Mouse (Mus musculus): ENCODE results near the gene Arhgef11. TPM values are rescaled to one million over a fixed set of nuclear protein-coding genes. Genes with fewer than 3 reads are reported as not detected.
"Not testable (repeated sequence)": the region's sequence is repeated elsewhere in the genome, so short reads cannot be mapped to it uniquely, and the experiment has no call there.

Arhgef11 gene
- polyA plus RNA-seq (2012; rRNA removed) (2.7 and 3.0 TPM in 2 replicates), polyA plus RNA-seq (2014; fragmentation: Nextera tagmentation; extraction: Ambion mirVana) (2.2 TPM in 2 replicates)

DNA sequence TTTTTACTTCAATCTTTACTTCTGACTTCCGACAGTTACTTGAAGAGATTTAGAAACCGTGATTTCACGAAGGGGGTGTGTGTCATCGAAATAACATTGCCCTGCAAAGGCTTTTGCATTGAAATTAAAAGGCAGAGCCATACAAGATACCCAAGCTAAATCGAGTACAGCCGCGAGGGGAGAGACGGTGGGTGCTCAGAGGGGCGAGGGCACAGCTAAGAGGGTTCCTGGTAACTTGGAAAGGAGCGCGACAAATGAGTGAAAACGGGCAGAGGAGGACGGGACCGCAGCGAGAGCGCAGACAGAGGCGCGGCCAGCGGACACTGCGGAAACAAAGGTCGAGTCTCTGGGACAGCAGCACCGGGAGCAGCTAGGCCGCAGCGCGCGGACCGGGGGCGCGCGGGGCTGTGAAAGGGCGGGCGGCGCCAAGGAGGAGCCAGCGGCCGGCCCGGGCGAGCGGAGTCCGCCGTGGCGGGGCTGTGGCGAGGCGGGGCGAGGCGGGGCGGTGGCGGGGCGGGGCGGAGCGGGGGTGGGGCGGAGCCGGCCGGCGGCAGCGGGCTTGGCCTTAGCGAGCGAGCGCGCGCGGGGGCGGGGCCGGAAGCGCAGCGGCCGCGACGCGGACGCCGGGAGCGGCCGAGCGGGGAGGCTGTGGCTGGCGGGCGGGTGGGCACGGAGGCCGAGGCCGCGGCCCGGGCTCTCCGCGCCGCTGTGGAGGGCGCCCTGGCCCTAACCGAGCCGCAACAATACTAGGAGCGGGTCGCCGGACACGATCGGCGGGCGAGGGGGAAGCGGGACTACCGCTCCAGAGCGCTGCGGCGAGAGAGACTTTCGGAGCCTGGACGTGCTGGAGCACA, at the start of gene Arhgef11:
Gene Arhgef11, plus strand, starts transcription at position 603 of the 854 bp plus-strand sequence.
- peak; percentile 92 for ATAC-seq (ENCODE audit: insufficient read depth)
- peak within 1 kb of the TSS; percentile 73 for H3K9ac ChIP-seq (replicated peaks)
- H3K9me3 ChIP-seq (ENCODE audit: control insufficient read depth, low read length): no peaks in the 10 kb centered on the region
- H3K4me2 ChIP-seq (ENCODE audit: low read depth): peak within 1 kb of the TSS; percentile 69
- peak within 1 kb of the TSS; percentile 65 to 76 for H3K4me3 ChIP-seq (ENCODE audit: insufficient read depth in 1 of 2, low read depth in 2 of 2, low read length in 2 of 2)
- no peaks in the 10 kb centered on the region for H3K36me3 ChIP-seq (replicated peaks; ENCODE audit: control insufficient read depth, insufficient read depth, low read depth)
- peaks cover 9% of the 10 kb centered on the region for H3K27me3 ChIP-seq (ENCODE audit: control insufficient read depth, insufficient read depth, low read length)
- peaks cover 0 to 6% of the 10 kb centered on the region in 2 experiments; a peak in 1 of 4 replicates for H3K4me1 ChIP-seq (replicated peaks; ENCODE audit: control insufficient read depth in 2 of 2, insufficient read depth in 2 of 2, low read length in 1 of 2)
- no peak within 1 kb of the TSS for H3K27ac ChIP-seq
- DNase-seq (ENCODE audit: low read depth in 3 of 3, low spot score in 3 of 3): peak; percentile 42 to 53 (median 50)
- WGBS (ENCODE audit: insufficient replicate concordance): 1% methylated on average over 88 of the region's 101 CpGs
- no peak for TF ChIP-seq CTCF (IDR thresholded peaks at IDR 0.05; ENCODE audit: low read depth)
- TF ChIP-seq EP300 (IDR thresholded peaks at IDR 0.05; ENCODE audit: low read depth): no peak

DNA sequence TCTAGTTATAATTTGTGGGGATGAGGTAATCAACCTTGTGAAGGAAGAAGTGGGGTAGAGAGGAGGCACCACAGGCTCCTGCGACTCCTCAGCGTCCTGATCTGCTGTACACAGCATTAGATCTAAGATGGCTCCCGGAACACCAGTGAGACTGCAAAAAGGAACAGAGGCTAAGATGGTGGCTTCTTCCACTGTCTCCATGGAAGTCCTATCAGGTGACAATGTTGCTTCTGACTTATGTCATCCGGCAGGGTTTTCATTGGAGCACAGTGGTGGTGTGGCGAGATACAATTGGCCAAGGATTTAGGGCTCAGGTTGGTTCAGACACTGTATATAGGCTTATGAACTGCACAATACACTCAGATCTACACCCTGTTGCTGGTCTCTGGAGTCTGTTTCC, 48.7 kb upstream of the Arhgef11 start:
- no peak for DNase-seq (ENCODE audit: low read depth in 3 of 3, low spot score in 3 of 3)
- TF ChIP-seq CTCF (IDR thresholded peaks at IDR 0.05; ENCODE audit: low read depth) (no peak), EP300 (IDR thresholded peaks at IDR 0.05; ENCODE audit: low read depth) (no peak)

DNA sequence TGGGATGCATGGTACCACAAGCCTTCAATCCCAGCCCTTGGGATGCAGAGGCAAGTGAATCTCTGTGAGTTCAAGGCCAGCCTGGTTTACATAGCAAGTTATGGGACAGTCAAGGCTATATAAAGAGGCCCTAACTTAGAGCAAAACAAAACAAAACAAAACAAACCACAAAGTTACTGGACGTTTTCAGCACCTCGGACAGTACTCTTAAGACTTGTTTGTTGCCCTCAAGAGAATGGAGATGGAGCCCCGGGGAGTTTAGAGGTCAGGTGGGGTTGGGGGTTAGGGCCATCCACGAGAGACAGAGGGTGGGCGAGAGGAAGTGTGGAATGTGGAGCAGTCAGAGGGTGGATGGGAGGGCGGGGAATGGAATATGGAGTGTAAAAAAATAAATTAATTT, 41.6 kb upstream of the Arhgef11 start:
- WGBS (ENCODE audit: insufficient replicate concordance): 18% methylated on average over 6 of the region's 6 CpGs
- no peaks in the 10 kb centered on the region for H3K4me1 ChIP-seq (replicated peaks; ENCODE audit: control insufficient read depth in 2 of 2, insufficient read depth in 2 of 2, low read length in 1 of 2)
- no peak for TF ChIP-seq EP300 (IDR thresholded peaks at IDR 0.05; ENCODE audit: low read depth)
- TF ChIP-seq CTCF (IDR thresholded peaks at IDR 0.05; ENCODE audit: low read depth): no peak
- no peak overlapping the region for H3K4me3 ChIP-seq (ENCODE audit: insufficient read depth in 1 of 2, low read depth in 2 of 2, low read length in 2 of 2)
- no peak overlapping the region for H3K9ac ChIP-seq (replicated peaks)
- H3K9me3 ChIP-seq (ENCODE audit: control insufficient read depth, low read length): no peaks in the 10 kb centered on the region
- no peak overlapping the region for H3K27ac ChIP-seq
- DNase-seq (ENCODE audit: low read depth in 3 of 3, low spot score in 3 of 3) (peak in 1 of 3 experiments; percentile 4), ATAC-seq (ENCODE audit: insufficient read depth) (no peak)
- no peaks in the 10 kb centered on the region for H3K36me3 ChIP-seq (replicated peaks; ENCODE audit: control insufficient read depth, insufficient read depth, low read depth)
- no peaks in the 10 kb centered on the region for H3K27me3 ChIP-seq (ENCODE audit: control insufficient read depth, insufficient read depth, low read length)
- no peak overlapping the region for H3K4me2 ChIP-seq (ENCODE audit: low read depth)

More for the DNA sequence above, 48.7 kb upstream of the Arhgef11 start:
- no peak overlapping the region for H3K4me2 ChIP-seq (ENCODE audit: low read depth)
- H3K36me3 ChIP-seq (replicated peaks; ENCODE audit: control insufficient read depth, insufficient read depth, low read depth): no peaks in the 10 kb centered on the region
- peaks cover 0 to 3% of the 10 kb centered on the region in 2 experiments; a peak in 2 of 4 replicates for H3K4me1 ChIP-seq (replicated peaks; ENCODE audit: control insufficient read depth in 2 of 2, insufficient read depth in 2 of 2, low read length in 1 of 2)
- no peak overlapping the region for H3K27ac ChIP-seq
- no peak for ATAC-seq (ENCODE audit: insufficient read depth)
- H3K4me3 ChIP-seq (ENCODE audit: insufficient read depth in 1 of 2, low read depth in 2 of 2, low read length in 2 of 2): no peak overlapping the region
- no peaks in the 10 kb centered on the region for H3K27me3 ChIP-seq (ENCODE audit: control insufficient read depth, insufficient read depth, low read length)
- WGBS (ENCODE audit: insufficient replicate concordance): 76% methylated on average over 5 of the region's 5 CpGs
- H3K9me3 ChIP-seq (ENCODE audit: control insufficient read depth, low read length): no peaks in the 10 kb centered on the region
- H3K9ac ChIP-seq (replicated peaks): no peak overlapping the region

DNA sequence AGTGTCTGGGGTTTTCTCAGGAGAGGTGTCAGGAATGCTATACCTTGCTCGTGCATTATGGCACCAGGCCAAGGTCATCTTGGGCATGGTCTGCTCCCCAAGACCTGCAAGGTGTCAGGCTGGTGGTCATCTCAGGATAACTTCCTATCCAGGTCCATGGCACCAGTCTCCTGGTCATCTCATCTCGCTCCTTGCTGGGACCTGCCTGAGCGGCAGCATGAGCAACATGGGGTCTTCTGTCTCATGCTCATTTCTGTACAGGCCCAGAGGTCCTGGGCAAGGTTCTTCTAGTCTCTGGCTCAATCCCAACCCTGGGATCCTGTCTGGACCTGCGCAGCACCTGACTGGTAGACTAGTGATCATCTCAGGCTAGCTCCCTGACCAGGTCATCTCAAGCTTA, 35.1 kb upstream of the Arhgef11 start:
- Histone ChIP-seq H3K9ac (replicated peaks) (no peak overlapping the region), H3K27me3 (ENCODE audit: control insufficient read depth, insufficient read depth, low read length) (no peaks in the 10 kb centered on the region), H3K4me1 (replicated peaks; ENCODE audit: control insufficient read depth in 2 of 2, insufficient read depth in 2 of 2, low read length in 1 of 2) (no peaks in the 10 kb centered on the region), H3K4me2 (ENCODE audit: low read depth) (no peak overlapping the region), H3K36me3 (replicated peaks; ENCODE audit: control insufficient read depth, insufficient read depth, low read depth) (no peaks in the 10 kb centered on the region), H3K4me3 (ENCODE audit: insufficient read depth in 1 of 2, low read depth in 2 of 2, low read length in 2 of 2) (no peak overlapping the region), H3K27ac (no peak overlapping the region), H3K9me3 (ENCODE audit: control insufficient read depth, low read length) (no peaks in the 10 kb centered on the region)
- DNase-seq (ENCODE audit: low read depth in 3 of 3, low spot score in 3 of 3) (no peak), ATAC-seq (ENCODE audit: insufficient read depth) (no peak)
- 60% methylated on average over 4 of the region's 4 CpGs for WGBS (ENCODE audit: insufficient replicate concordance)
- TF ChIP-seq EP300 (IDR thresholded peaks at IDR 0.05; ENCODE audit: low read depth) (no peak), CTCF (IDR thresholded peaks at IDR 0.05; ENCODE audit: low read depth) (no peak)

DNA sequence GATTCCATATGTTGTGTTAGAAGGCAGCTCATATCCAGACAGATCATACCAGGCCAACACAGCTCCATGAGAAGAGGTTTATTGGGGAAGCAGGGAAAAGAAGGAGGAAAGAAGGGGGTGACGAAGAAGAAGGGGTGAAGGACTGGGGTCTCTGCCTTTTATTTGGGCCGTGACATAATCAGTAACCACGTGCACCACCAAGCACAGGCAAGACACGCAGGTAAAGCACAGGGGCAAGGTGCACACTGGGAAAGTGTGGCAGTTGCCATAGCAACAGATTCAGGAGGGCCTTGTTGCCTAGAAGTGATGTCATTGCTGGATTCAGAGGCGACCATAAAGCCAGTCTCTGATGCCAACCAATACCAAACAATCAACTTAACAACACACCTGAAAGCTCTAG, 23.6 kb upstream of the Arhgef11 start:
- no peak overlapping the region for H3K4me3 ChIP-seq (ENCODE audit: insufficient read depth in 1 of 2, low read depth in 2 of 2, low read length in 2 of 2)
- ATAC-seq (ENCODE audit: insufficient read depth) (no peak), DNase-seq (ENCODE audit: low read depth in 3 of 3, low spot score in 3 of 3) (no peak)
- H3K9me3 ChIP-seq (ENCODE audit: control insufficient read depth, low read length): no peaks in the 10 kb centered on the region
- no peaks in the 10 kb centered on the region for H3K4me1 ChIP-seq (replicated peaks; ENCODE audit: control insufficient read depth in 2 of 2, insufficient read depth in 2 of 2, low read length in 1 of 2)
- no peaks in the 10 kb centered on the region for H3K36me3 ChIP-seq (replicated peaks; ENCODE audit: control insufficient read depth, insufficient read depth, low read depth)
- no peak overlapping the region for H3K27ac ChIP-seq
- H3K27me3 ChIP-seq (ENCODE audit: control insufficient read depth, insufficient read depth, low read length): no peaks in the 10 kb centered on the region
- H3K4me2 ChIP-seq (ENCODE audit: low read depth): no peak overlapping the region
- H3K9ac ChIP-seq (replicated peaks): no peak overlapping the region
- WGBS (ENCODE audit: insufficient replicate concordance): 39% methylated on average over 5 of the region's 5 CpGs
- TF ChIP-seq EP300 (IDR thresholded peaks at IDR 0.05; ENCODE audit: low read depth) (no peak), CTCF (IDR thresholded peaks at IDR 0.05; ENCODE audit: low read depth) (no peak)

DNA sequence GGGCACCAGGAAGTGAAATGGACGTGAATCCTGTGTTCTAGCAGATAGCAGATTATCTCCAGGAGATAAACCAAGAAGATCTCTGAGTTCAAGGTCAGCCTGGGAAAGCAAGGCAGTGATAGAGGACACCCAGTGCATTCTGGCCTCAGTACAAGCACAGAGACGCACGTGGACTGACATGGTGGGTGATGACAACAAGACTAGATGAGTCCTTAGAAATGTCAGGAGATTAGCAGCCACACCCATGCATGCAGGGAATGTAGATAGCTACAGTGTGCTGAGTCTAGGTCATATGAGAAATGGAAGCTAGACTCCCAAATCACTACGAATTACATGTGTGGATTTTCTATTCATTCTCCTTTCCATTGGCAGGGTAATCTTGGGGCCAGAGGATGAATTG, 22.0 kb upstream of the Arhgef11 start:
- not testable (repeated sequence) for H3K4me2 ChIP-seq (ENCODE audit: low read depth); H3K9me3 ChIP-seq (ENCODE audit: control insufficient read depth, low read length); DNase-seq (ENCODE audit: low read depth in 3 of 3, low spot score in 3 of 3); H3K27ac ChIP-seq; H3K4me1 ChIP-seq (replicated peaks; ENCODE audit: control insufficient read depth in 2 of 2, insufficient read depth in 2 of 2, low read length in 1 of 2); H3K27me3 ChIP-seq (ENCODE audit: control insufficient read depth, insufficient read depth, low read length); H3K9ac ChIP-seq (replicated peaks); ATAC-seq (ENCODE audit: insufficient read depth); H3K4me3 ChIP-seq (ENCODE audit: insufficient read depth in 1 of 2, low read depth in 2 of 2, low read length in 2 of 2); H3K36me3 ChIP-seq (replicated peaks; ENCODE audit: control insufficient read depth, insufficient read depth, low read depth)
- WGBS (ENCODE audit: insufficient replicate concordance): 49% methylated on average over 4 of the region's 4 CpGs

DNA sequence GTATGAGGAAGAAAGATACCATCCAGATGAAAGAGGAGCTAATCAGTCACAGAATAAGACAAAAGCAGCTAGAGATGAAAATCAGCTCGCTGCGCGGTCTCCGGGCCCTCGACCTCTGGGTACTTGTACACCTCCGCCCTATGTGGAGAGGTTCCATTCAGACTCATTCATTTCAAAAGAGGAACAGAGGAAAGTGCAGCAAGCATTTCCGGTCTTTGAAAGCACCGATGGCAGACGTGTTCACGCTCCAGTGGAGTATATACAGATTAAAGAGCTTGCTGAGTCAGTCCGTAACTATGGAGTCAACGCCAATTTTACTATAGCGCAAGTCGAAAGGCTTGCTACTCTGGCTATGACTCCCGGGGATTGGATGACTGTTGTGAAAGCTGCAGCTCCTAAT, 16.3 kb upstream of the Arhgef11 start:
- H3K4me3 ChIP-seq (ENCODE audit: insufficient read depth in 1 of 2, low read depth in 2 of 2, low read length in 2 of 2); H3K27ac ChIP-seq; H3K4me1 ChIP-seq (replicated peaks; ENCODE audit: control insufficient read depth in 2 of 2, insufficient read depth in 2 of 2, low read length in 1 of 2); H3K9ac ChIP-seq (replicated peaks); H3K9me3 ChIP-seq (ENCODE audit: control insufficient read depth, low read length); DNase-seq (ENCODE audit: low read depth in 3 of 3, low spot score in 3 of 3); H3K36me3 ChIP-seq (replicated peaks; ENCODE audit: control insufficient read depth, insufficient read depth, low read depth); H3K27me3 ChIP-seq (ENCODE audit: control insufficient read depth, insufficient read depth, low read length); H3K4me2 ChIP-seq (ENCODE audit: low read depth); ATAC-seq (ENCODE audit: insufficient read depth): not testable (repeated sequence)
- WGBS (ENCODE audit: insufficient replicate concordance): 82% methylated on average over 15 of the region's 15 CpGs
